Mouse (Mus musculus): ENCODE data around the gene Ccdc116. TPM values are rescaled to one million over a fixed set of nuclear protein-coding genes. Genes with fewer than 3 reads are reported as not detected.

Ccdc116 gene
- polyA plus RNA-seq, 2 experiments, result 0.37 to 0.92 TPM

GRCm38 (mm10) chr16:17124119-17124870 lies 22.7 kb downstream of the Ccdc116 start:
- peaks cover 0 to 11% of the 10 kb centered on the region in 2 experiments for H3K4me1 ChIP-seq (replicated peaks; ENCODE audit: control insufficient read depth in 2 of 2, insufficient read depth in 2 of 2, low read length in 1 of 2)
- no peaks in the 10 kb centered on the region; the same call in 1 of the 2 replicates for H3K36me3 ChIP-seq (replicated peaks; ENCODE audit: control insufficient read depth, insufficient read depth, low read depth)
- TF ChIP-seq CTCF (IDR thresholded peaks at IDR 0.05; ENCODE audit: low read depth) (no peak), EP300 (IDR thresholded peaks at IDR 0.05; ENCODE audit: low read depth) (no peak)
- H3K4me3 ChIP-seq (ENCODE audit: insufficient read depth in 1 of 2, low read depth in 2 of 2, low read length in 2 of 2), result peak overlapping the region; percentile 64 to 74
- peak overlapping the region; percentile 71 for H3K9ac ChIP-seq (replicated peaks)
- no peak overlapping the region for H3K27ac ChIP-seq
- H3K4me2 ChIP-seq (ENCODE audit: low read depth), result peak overlapping the region; percentile 85
- no peaks in the 10 kb centered on the region for H3K27me3 ChIP-seq (ENCODE audit: control insufficient read depth, insufficient read depth, low read length)
- H3K9me3 ChIP-seq (ENCODE audit: control insufficient read depth, low read length), result no peaks in the 10 kb centered on the region
- DNase-seq (ENCODE audit: low read depth in 3 of 3, low spot score in 3 of 3) (no peak), ATAC-seq (ENCODE audit: insufficient read depth) (peak; percentile 37)
- WGBS (ENCODE audit: insufficient replicate concordance), result 9% methylated on average over 22 of the region's 22 CpGs

- WGBS (ENCODE audit: insufficient replicate concordance), result 82% methylated on average over 14 of the region's 14 CpGs
- no peaks in the 10 kb centered on the region; the same call in 1 of the 2 replicates for H3K36me3 ChIP-seq (replicated peaks; ENCODE audit: control insufficient read depth, insufficient read depth, low read depth)
- no peaks in the 10 kb centered on the region for H3K27me3 ChIP-seq (ENCODE audit: control insufficient read depth, insufficient read depth, low read length)
Measured at GRCm38 (mm10) chr16:17121569-17121968, 25.5 kb downstream of the Ccdc116 start.

GRCm38 (mm10) chr16:17117309-17117799 lies 29.7 kb downstream of the Ccdc116 start:
- Histone ChIP-seq H3K27ac (no peak overlapping the region), H3K4me1 (replicated peaks; ENCODE audit: control insufficient read depth in 2 of 2, insufficient read depth in 2 of 2, low read length in 1 of 2) (no peaks in the 10 kb centered on the region), H3K4me2 (ENCODE audit: low read depth) (no peak overlapping the region), H3K9me3 (ENCODE audit: control insufficient read depth, low read length) (no peaks in the 10 kb centered on the region), H3K9ac (replicated peaks) (no peak overlapping the region), H3K36me3 (replicated peaks; ENCODE audit: control insufficient read depth, insufficient read depth, low read depth) (no peaks in the 10 kb centered on the region), H3K27me3 (ENCODE audit: control insufficient read depth, insufficient read depth, low read length) (no peaks in the 10 kb centered on the region), H3K4me3 (ENCODE audit: insufficient read depth in 1 of 2, low read depth in 2 of 2, low read length in 2 of 2) (no peak overlapping the region)
- DNase-seq (ENCODE audit: low read depth in 3 of 3, low spot score in 3 of 3), result no peak
- no peak for ATAC-seq (ENCODE audit: insufficient read depth)
- TF ChIP-seq CTCF (IDR thresholded peaks at IDR 0.05; ENCODE audit: low read depth), result no peak
- no peak for TF ChIP-seq EP300 (IDR thresholded peaks at IDR 0.05; ENCODE audit: low read depth)
- whole genome bisulfite sequencing (ENCODE audit: insufficient replicate concordance), result 73% methylated on average over 5 of the region's 5 CpGs

More at GRCm38 (mm10) chr16:17121569-17121968, 25.5 kb downstream of the Ccdc116 start:
- H3K27ac ChIP-seq, result no peak overlapping the region
- H3K4me3 ChIP-seq (ENCODE audit: insufficient read depth in 1 of 2, low read depth in 2 of 2, low read length in 2 of 2), result no peak overlapping the region
- H3K4me1 ChIP-seq (replicated peaks; ENCODE audit: control insufficient read depth in 2 of 2, insufficient read depth in 2 of 2, low read length in 1 of 2), result peaks cover 0 to 11% of the 10 kb centered on the region in 2 experiments
- DNase-seq (ENCODE audit: low read depth in 3 of 3, low spot score in 3 of 3) (no peak), ATAC-seq (ENCODE audit: insufficient read depth) (no peak)
- H3K9me3 ChIP-seq (ENCODE audit: control insufficient read depth, low read length), result no peaks in the 10 kb centered on the region
- H3K9ac ChIP-seq (replicated peaks), result no peak overlapping the region
- no peak overlapping the region for H3K4me2 ChIP-seq (ENCODE audit: low read depth)
- TF ChIP-seq EP300 (IDR thresholded peaks at IDR 0.05; ENCODE audit: low read depth), result no peak
- no peak for TF ChIP-seq CTCF (IDR thresholded peaks at IDR 0.05; ENCODE audit: low read depth)

- TF ChIP-seq EP300 (IDR thresholded peaks at IDR 0.05; ENCODE audit: low read depth) (no peak), CTCF (IDR thresholded peaks at IDR 0.05; ENCODE audit: low read depth) (0 out of 2 replicates have a peak, but pooled peaks have one; percentile 7)
- peak within 1 kb of the TSS; percentile 81 to 88 for H3K4me3 ChIP-seq (ENCODE audit: insufficient read depth in 1 of 2, low read depth in 2 of 2, low read length in 2 of 2)
- peak within 1 kb of the TSS; percentile 83 for H3K9ac ChIP-seq (replicated peaks)
- no peaks in the 10 kb centered on the region for H3K9me3 ChIP-seq (ENCODE audit: control insufficient read depth, low read length)
- peak within 1 kb of the TSS; percentile 79 for H3K4me2 ChIP-seq (ENCODE audit: low read depth)
- H3K36me3 ChIP-seq (replicated peaks; ENCODE audit: control insufficient read depth, insufficient read depth, low read depth), result peaks cover 20% of the 10 kb centered on the region
- peak within 1 kb of the TSS; percentile 49 for H3K27ac ChIP-seq
- DNase-seq (ENCODE audit: low read depth in 3 of 3, low spot score in 3 of 3) (peak; percentile 64 to 77 (median 72)), ATAC-seq (ENCODE audit: insufficient read depth) (peak; percentile 87)
- WGBS (ENCODE audit: insufficient replicate concordance), result 5% methylated on average over 38 of the region's 38 CpGs
- H3K27me3 ChIP-seq (ENCODE audit: control insufficient read depth, insufficient read depth, low read length), result no peaks in the 10 kb centered on the region
- peaks cover 3 to 6% of the 10 kb centered on the region in 2 experiments for H3K4me1 ChIP-seq (replicated peaks; ENCODE audit: control insufficient read depth in 2 of 2, insufficient read depth in 2 of 2, low read length in 1 of 2)
Measured at GRCm38 (mm10) chr16:17110771-17111743, 36.0 kb downstream of the Ccdc116 start, which contains the start of gene Ppil2. Gene Ppil2, minus strand, starts transcription at chr16:17111257.
